Mouse (Mus musculus): ENCODE results near the gene Rpl37a.

The Rpl37a gene

GRCm38 (mm10) chr1:72738946-72739680 is 28.0 kb downstream of the Rpl37a start:
- no peak for DNase-seq (ENCODE audit: low spot score)

DNA sequence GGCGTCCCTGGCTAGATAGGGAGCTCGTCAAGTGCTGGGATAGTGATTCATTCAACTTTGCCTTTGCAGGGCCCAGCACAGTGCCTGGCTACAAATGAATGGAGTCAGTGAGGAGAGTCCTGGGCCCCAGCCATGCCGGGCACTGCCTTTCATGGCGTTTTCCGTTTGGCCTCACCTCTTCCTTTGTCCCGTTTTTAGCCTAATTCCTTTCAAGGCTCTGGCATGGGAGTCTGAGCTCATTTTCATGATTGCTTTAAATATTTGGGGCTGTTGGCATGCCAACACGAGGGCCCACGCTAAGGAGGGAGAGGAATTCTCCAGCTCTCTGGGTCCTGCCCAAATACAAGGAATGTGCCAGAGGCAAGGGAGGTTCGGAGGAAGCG is 28.6 kb downstream of the Rpl37a start:
- no peak for DNase-seq (ENCODE audit: low spot score)

DNA sequence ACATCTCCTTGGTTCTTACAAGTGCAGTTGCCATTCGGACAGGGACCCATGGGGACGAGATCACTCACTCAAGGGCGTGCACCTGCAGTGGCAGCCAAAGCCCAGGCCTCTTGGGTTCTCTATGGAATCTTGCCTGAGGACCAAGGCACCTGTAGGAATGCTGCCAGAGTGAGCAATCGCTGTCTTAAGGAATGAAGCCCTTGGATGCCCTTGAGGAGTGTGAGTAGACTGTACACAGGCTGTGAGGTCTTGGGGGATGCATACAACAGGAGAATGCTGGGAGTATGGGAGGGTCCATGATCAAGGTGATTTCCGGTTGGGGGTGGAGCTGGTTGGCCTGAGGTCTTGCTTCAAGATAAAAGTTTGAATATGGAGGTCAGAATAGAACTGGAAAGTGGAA is 30.3 kb downstream of the Rpl37a start:
- DNase-seq (ENCODE audit: low spot score) = no peak

DNA sequence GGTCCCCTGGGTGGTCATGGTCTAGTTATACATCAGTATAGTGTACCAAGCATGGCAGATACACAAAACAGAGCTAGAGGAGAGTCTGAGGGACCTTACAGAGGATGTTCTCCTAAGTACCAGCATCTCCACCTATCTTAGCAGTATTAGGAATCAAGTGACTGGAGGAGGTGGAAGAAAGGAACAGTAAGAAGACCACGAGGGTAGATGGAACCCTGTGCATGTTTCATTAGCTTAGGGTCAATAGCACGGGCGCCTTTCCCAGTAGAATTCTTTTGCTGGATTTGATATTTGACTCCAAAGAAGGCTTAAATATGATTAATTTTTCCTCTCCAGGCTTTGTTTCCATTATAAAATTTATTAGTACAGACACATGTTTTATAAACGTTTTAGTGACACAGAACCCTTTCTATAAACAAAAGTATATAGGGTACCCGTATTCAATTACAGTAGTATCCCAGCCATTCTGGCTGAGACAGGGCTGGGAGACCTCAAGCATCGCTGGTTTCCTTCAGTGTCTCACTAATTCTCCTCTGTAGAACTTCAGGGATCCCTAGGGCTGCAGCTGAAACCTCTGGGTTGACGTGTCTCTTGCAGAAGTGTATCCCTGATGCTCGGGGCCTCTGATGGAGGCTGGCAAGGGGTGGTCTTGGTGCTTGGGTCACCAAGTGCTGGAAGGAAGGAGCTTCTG is 33.9 kb downstream of the Rpl37a start:
- no peak for DNase-seq (ENCODE audit: low spot score)

DNA sequence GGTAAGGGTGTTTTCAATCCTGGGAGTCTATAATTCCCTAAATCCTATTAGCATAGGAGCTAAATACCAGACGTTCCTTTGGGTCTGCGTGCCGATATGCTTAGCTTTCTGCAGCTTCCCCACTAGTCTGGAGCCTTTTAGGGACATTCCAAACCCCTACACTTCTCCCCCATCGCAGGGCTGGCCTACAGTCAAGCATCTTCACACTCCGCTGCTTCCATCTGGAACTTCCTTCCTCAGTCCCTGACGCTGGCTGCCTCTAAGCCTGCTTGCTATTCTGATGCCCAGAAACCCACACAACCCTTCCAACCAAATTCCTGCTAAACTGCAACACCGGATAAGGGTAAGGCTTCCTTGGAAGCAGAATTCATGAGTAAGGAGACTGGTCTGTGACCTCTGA is 35.3 kb downstream of the Rpl37a start:
- no peak for DNase-seq (ENCODE audit: low spot score)

GRCm38 (mm10) chr1:72751371-72751781 is 40.3 kb downstream of the Rpl37a start:
- no peak for DNase-seq (ENCODE audit: low spot score)

DNA sequence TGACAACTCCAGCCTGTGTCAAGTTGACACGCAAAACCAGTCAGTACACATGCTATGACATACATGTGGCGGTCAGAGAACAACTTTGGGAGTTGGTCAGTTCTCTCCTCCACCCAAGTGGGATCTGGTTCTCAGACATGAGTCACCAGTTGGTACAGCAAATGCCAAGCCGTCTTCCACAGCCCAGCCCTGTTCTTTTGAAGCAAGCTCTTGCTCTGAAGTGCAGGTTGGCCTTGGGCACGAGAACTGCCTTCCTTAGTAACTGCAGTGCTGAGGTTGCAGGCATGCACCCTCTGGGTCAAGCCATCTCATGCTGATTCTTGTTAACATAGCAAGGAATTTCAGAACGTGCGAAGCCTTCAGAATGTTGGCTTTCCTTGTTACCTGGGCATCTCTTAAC is 42.1 kb downstream of the Rpl37a start:
- DNase-seq (ENCODE audit: low spot score) = no peak

GRCm38 (mm10) chr1:72755227-72755626 is 44.1 kb downstream of the Rpl37a start:
- DNase-seq (ENCODE audit: low spot score) = no peak

- no peak for DNase-seq (ENCODE audit: low spot score)
Observed at GRCm38 (mm10) chr1:72755801-72756200, 44.7 kb downstream of the Rpl37a start.

GRCm38 (mm10) chr1:72759758-72760157 is 48.7 kb downstream of the Rpl37a start:
- DNase-seq (ENCODE audit: low spot score) = no peak

All from embryo, embryonic 10 days (tissue).